Mouse (Mus musculus) hindbrain, embryonic 11.5 days (tissue): ENCODE data around the gene Syvn1. TPM values are rescaled to one million over a fixed set of nuclear protein-coding genes. Genes with fewer than 3 reads are reported as not detected.

Experiments used
- ATAC-seq: fragments of 200-750 bp; cut with Nextera tagmentation; 2 replicates; pipeline ENCODE4 v1.8.0; 2017; ENCODE audit warnings: mild to moderate bottlenecking, moderate TSS enrichment, moderate library complexity; ENCODE audit not compliant: low FRiP score
- DNase-seq: peaks from one replicate; pipeline ENCODE4 v3.0.0-alpha.2; 2015; ENCODE audit warnings: low spot score
- H3K27ac ChIP-seq: fragments of 300-500 bp; sonication (generic); 2 replicates; pipeline ENCODE4 v1.5.1; 2014; ENCODE audit warnings: mild to moderate bottlenecking, low read depth, low read length
- H3K27me3 ChIP-seq: fragments of 300-500 bp; sonication (generic); 2 replicates; pipeline ENCODE4 v1.6.1; 2014; ENCODE audit warnings: mild to moderate bottlenecking, low read length, moderate library complexity, mixed read lengths; ENCODE audit not compliant: control insufficient read depth, insufficient read depth
- H3K36me3 ChIP-seq: fragments of 300-500 bp; sonication (generic); 2 replicates; pipeline ENCODE4 v1.6.1; 2014; ENCODE audit warnings: mild to moderate bottlenecking, low read length, moderate library complexity, mixed read lengths; ENCODE audit not compliant: control insufficient read depth, insufficient read depth
- H3K4me1 ChIP-seq: fragments of 300-500 bp; sonication (generic); replicated peaks from 2 replicates; pipeline ENCODE4 v1.6.1; 2014; ENCODE audit warnings: low read length, mixed read lengths; ENCODE audit not compliant: control insufficient read depth, insufficient read depth
- H3K4me2 ChIP-seq: fragments of 300-500 bp; sonication (generic); replicated peaks from 2 replicates; pipeline ENCODE4 v1.6.1; 2014; ENCODE audit warnings: mild to moderate bottlenecking, low read depth, low read length
- H3K4me3 ChIP-seq: fragments of 300-500 bp; sonication (generic); 2 replicates; pipeline ENCODE4 v1.5.1; 2014; ENCODE audit warnings: low read depth, low read length
- H3K9ac ChIP-seq: fragments of 300-500 bp; sonication (generic); 2 replicates; pipeline ENCODE4 v1.6.1; 2014; ENCODE audit warnings: low read depth, low read length
- H3K9me3 ChIP-seq: fragments of 300-500 bp; sonication (generic); 2 replicates; pipeline ENCODE4 v1.6.1; 2016; ENCODE audit warnings: low read length; ENCODE audit not compliant: control insufficient read depth
- WGBS: fragments of 180-500 bp; shearing (Covaris S2); extraction: QIAGEN DNeasy Blood & Tissue Kit; methylation state at CpG from one replicate; pipeline ENCODE4 v1.1.7; 2014; 5-methylcytosine and 5-hydroxymethylcytosine counted together
- polyA plus RNA-seq: library from polyadenylated mRNA; unstranded; fragments of >200 nt; fragmentation: Nextera tagmentation; extraction: Ambion mirVana; gene quantifications from 2 replicates; pipeline ENCODE4 v1.2.1, GENCODE M21; 2014

The Syvn1 gene
- polyA plus RNA-seq = 23.9 and 27.1 TPM in 2 replicates

DNA sequence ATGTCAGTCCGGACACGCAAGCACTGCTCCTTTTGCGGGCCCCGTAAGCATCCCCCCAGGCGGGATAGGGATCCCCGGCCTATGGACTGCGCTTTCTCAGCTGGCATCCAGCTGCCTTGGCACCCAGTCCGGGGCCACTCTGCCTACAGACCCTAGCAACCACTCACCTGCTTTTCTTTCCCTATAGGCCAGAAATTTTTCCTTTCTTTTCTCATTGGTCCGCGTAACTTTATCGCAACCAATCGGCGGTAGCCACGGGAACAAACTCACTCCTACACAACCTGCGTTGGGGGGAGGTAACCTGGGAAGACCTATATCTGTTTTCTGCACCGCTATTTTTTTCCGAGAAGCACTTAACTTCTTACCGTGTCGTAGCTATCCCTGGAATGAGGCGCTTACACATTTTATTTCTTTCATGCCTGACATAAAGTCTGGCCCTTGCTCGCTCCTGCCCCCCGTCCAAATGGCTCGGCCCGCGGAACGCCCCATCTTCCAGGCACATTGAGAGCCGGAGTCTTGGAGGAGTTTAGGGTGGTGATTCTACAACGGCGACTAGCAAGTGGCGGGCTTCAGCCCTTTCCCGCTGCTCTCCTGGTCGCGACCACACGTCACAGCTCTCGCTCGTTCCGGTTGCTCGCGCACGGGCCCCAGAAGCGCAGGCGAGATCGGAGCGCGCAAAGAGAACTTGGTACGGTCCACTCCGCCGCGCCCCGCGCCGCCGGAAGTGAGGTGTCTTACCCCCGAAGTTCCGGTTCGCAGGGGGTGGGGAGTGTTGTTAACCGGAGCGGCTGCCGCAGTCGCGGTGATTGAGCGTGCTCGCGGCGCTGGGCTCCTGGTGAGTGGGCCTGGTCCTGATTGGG lies at the start of gene Syvn1:
Syvn1 (plus strand) TSS at position 283 of the 860 bp plus-strand sequence.
- Histone ChIP-seq H3K4me3 (peak within 1 kb of the TSS; percentile 93), H3K9me3 (no peaks in the 10 kb centered on the region), H3K9ac (peak within 1 kb of the TSS; percentile 91), H3K27ac (peak within 1 kb of the TSS; percentile 97), H3K27me3 (no peaks in the 10 kb centered on the region), H3K4me2 (peak within 1 kb of the TSS; percentile 96), H3K4me1 (peaks cover 8% of the 10 kb centered on the region), H3K36me3 (peaks cover 22% of the 10 kb centered on the region)
- under 1% methylated on average over 64 of the region's 65 CpGs for WGBS
- DNase-seq (peak; percentile 94), ATAC-seq (peak; percentile 92)

- ATAC-seq (no peak), DNase-seq (no peak)
- no peaks in the 10 kb centered on the region for H3K4me1 ChIP-seq
- H3K36me3 ChIP-seq = no peaks in the 10 kb centered on the region
- H3K4me2 ChIP-seq = no peak overlapping the region
- no peak overlapping the region for H3K4me3 ChIP-seq
- no peaks in the 10 kb centered on the region for H3K27me3 ChIP-seq
- H3K9ac ChIP-seq = no peak overlapping the region
- no peaks in the 10 kb centered on the region for H3K9me3 ChIP-seq
- no peak overlapping the region for H3K27ac ChIP-seq
- WGBS = 82% methylated on average over 3 of the region's 3 CpGs
Measured at GRCm38 (mm10) chr19:5998180-5998579, 48.2 kb upstream of the Syvn1 start.

DNA sequence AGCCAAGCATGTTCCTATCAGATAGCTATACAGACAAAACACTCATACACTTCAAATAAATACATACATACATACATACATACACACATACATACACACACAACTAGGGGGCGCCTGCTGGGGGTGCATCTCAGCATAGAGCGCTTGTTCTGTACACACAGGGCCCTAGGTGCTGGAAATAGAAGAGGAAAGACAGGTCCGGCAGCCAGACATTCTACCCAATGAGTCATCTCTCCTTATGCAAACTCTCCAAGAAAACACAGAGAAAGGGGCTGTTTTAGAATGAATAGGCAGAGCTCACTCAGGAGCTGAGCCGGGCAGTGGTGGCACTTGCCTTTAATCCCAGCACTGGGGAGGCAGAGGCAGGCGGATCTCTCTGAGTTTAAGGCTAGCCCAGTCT lies 46.4 kb upstream of the Syvn1 start:
- ATAC-seq (no peak), DNase-seq (no peak)
- H3K4me1 ChIP-seq = no peaks in the 10 kb centered on the region
- H3K27me3 ChIP-seq = no peaks in the 10 kb centered on the region
- no peak overlapping the region for H3K27ac ChIP-seq
- no peak overlapping the region for H3K9ac ChIP-seq
- H3K4me2 ChIP-seq = no peak overlapping the region
- H3K9me3 ChIP-seq = no peaks in the 10 kb centered on the region
- H3K36me3 ChIP-seq = no peaks in the 10 kb centered on the region
- H3K4me3 ChIP-seq = no peak overlapping the region
- WGBS = 82% methylated on average over 5 of the region's 5 CpGs

DNA sequence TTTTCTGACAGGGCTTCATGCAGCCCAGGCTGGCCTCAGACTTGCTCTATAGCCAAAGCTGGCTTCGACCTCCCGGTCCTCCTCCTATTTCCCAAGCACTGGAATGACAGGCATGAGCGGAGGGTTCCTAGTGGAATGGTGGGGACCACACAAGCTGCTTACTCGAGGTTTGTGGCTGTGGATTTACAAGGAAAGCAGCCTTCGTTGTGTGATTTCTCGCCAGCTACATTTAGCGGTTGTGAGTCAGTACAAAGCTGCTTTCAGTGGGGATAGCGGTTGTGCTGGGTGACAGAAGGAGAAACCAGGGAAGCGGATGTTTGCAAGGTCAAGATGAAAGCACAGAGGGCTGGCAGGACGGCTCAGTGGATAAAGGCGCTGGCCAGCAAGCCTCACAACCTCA lies 40.8 kb upstream of the Syvn1 start:
- no peak for ATAC-seq
- H3K9ac ChIP-seq = no peak overlapping the region
- 69% methylated on average over 11 of the region's 11 CpGs for WGBS
- no peak overlapping the region for H3K4me2 ChIP-seq
- DNase-seq = no peak
- no peaks in the 10 kb centered on the region for H3K4me1 ChIP-seq
- H3K36me3 ChIP-seq = no peaks in the 10 kb centered on the region
- no peaks in the 10 kb centered on the region for H3K27me3 ChIP-seq
- no peak overlapping the region for H3K27ac ChIP-seq
- H3K9me3 ChIP-seq = no peaks in the 10 kb centered on the region
- H3K4me3 ChIP-seq = no peak overlapping the region

DNA sequence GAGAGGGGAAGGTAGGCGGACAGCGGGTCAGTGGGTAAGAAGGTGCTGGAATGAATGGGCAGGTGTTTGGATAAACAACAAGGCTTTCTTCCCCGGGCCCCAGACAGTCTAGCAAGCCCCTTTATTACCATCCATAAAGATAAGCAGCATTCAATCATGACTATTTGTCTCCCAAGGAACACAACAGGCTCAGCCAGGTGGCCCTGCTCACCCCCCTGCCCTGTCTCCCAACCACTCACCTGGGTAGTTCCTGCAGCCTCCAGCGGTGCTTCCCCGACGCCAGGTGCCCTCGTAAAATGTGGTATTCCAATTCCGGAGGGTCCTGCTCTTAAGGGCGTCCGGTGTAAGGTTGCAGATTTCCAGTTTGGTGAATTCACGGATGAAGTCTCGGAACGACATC lies 39.4 kb upstream of the Syvn1 start:
- no peaks in the 10 kb centered on the region for H3K27me3 ChIP-seq
- DNase-seq (no peak), ATAC-seq (no peak)
- no peak overlapping the region for H3K27ac ChIP-seq
- no peaks in the 10 kb centered on the region for H3K9me3 ChIP-seq
- H3K4me2 ChIP-seq = no peak overlapping the region
- WGBS = 88% methylated on average over 13 of the region's 13 CpGs
- H3K4me3 ChIP-seq = no peak overlapping the region
- H3K4me1 ChIP-seq = no peaks in the 10 kb centered on the region
- H3K9ac ChIP-seq = no peak overlapping the region
- no peaks in the 10 kb centered on the region for H3K36me3 ChIP-seq

DNA sequence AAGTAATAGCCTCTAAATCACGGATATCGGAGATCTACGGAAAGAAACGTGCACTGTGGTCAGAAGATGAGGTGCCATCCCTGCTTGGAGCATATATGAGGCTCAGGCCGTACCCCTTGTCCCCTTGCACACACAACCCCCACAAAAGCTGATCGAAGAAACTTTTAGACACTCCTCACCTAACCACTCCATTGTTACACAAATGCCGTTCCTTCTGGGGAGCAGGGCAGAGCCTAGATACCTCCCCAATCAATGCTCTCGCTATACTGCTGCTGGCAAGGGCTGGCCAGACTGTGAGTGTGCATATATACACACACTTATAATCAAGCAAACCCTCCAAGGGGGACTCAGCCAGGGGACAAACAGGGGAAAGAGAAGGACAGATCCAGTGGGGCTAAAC lies 37.2 kb upstream of the Syvn1 start:
- DNase-seq (no peak), ATAC-seq (no peak)
- H3K27me3 ChIP-seq = 0 out of 2 replicates have a peak, but pooled peaks cover 1% of the 10 kb centered on the region
- no peak overlapping the region for H3K4me2 ChIP-seq
- H3K27ac ChIP-seq = no peak overlapping the region
- no peaks in the 10 kb centered on the region for H3K9me3 ChIP-seq
- H3K4me3 ChIP-seq = no peak overlapping the region
- H3K36me3 ChIP-seq = no peaks in the 10 kb centered on the region
- no peaks in the 10 kb centered on the region for H3K4me1 ChIP-seq
- H3K9ac ChIP-seq = no peak overlapping the region
- WGBS = 77% methylated on average over 8 of the region's 8 CpGs

GRCm38 (mm10) chr19:6013691-6014090 lies 32.7 kb upstream of the Syvn1 start:
- 90% methylated on average over 10 of the region's 10 CpGs for WGBS
- DNase-seq (no peak), ATAC-seq (no peak)
- no peak overlapping the region for H3K4me2 ChIP-seq
- H3K36me3 ChIP-seq = no peaks in the 10 kb centered on the region
- no peak overlapping the region for H3K9ac ChIP-seq
- peaks cover 15% of the 10 kb centered on the region for H3K27me3 ChIP-seq
- no peak overlapping the region for H3K27ac ChIP-seq
- H3K9me3 ChIP-seq = no peaks in the 10 kb centered on the region
- peaks cover 4% of the 10 kb centered on the region; the same call in 1 of the 2 replicates for H3K4me1 ChIP-seq
- H3K4me3 ChIP-seq = no peak overlapping the region

GRCm38 (mm10) chr19:6014991-6015510 lies 31.3 kb upstream of the Syvn1 start:
- peak; percentile 61 for ATAC-seq
- peak overlapping the region; percentile 45 for H3K4me3 ChIP-seq
- no peaks in the 10 kb centered on the region for H3K36me3 ChIP-seq
- H3K27ac ChIP-seq = no peak overlapping the region
- no peaks in the 10 kb centered on the region for H3K9me3 ChIP-seq
- H3K27me3 ChIP-seq = peaks cover 15% of the 10 kb centered on the region
- peaks cover 4% of the 10 kb centered on the region; the same call in 1 of the 2 replicates for H3K4me1 ChIP-seq
- peak; percentile 55 for DNase-seq
- peak overlapping the region; percentile 64 for H3K4me2 ChIP-seq
- 3% methylated on average over 11 of the region's 18 CpGs for WGBS
- peak overlapping the region; percentile 44 for H3K9ac ChIP-seq
